Mouse (Mus musculus) heart, embryonic 11.5 days (tissue): ENCODE measurements at regions not wholly inside any gene's neighbourhood (a gene's known extent, or its start where the extent isn't known, plus 50 kb on each side); places are given as distances from the start of the nearest gene placed in this dataset.

Source experiments
- ATAC-seq: fragments of 200-750 bp; cut with Nextera tagmentation; replicated peaks from 2 replicates; pipeline ENCODE4 v1.8.0; 2017; ENCODE audit warnings: moderate library complexity; ENCODE audit not compliant: insufficient number of reproducible peaks, low FRiP score, low TSS enrichment
- H3K27ac ChIP-seq: fragments of 300-500 bp; sonication (generic); 2 replicates; pipeline ENCODE4 v1.5.1; 2014; ENCODE audit warnings: mild to moderate bottlenecking, low read depth, low read length
- H3K27me3 ChIP-seq: fragments of 300-500 bp; sonication (generic); 2 replicates; pipeline ENCODE4 v1.6.1; 2014; ENCODE audit warnings: mild to moderate bottlenecking, low read length, mixed read lengths; ENCODE audit not compliant: control insufficient read depth, insufficient read depth
- H3K36me3 ChIP-seq: fragments of 300-500 bp; sonication (generic); 2 replicates; pipeline ENCODE4 v1.6.1; 2014; ENCODE audit warnings: mild to moderate bottlenecking, low read length, moderate library complexity, mixed read lengths; ENCODE audit not compliant: control insufficient read depth, insufficient read depth
- H3K4me1 ChIP-seq: fragments of 300-500 bp; sonication (generic); 2 replicates; pipeline ENCODE4 v1.6.1; 2014; ENCODE audit warnings: low read length; ENCODE audit not compliant: control insufficient read depth, insufficient read depth
- H3K4me2 ChIP-seq: fragments of 300-500 bp; sonication (generic); 2 replicates; pipeline ENCODE4 v1.6.1; 2014; ENCODE audit warnings: mild to moderate bottlenecking, moderate library complexity
- H3K4me3 ChIP-seq: fragments of 300-500 bp; sonication (generic); 2 replicates; pipeline ENCODE4 v1.5.1; 2014; ENCODE audit warnings: low read depth, low read length
- H3K9ac ChIP-seq: fragments of 300-500 bp; sonication (generic); 2 replicates; pipeline ENCODE4 v1.6.1; 2014; ENCODE audit warnings: mild to moderate bottlenecking, low read depth, low read length, moderate library complexity
- H3K9me3 ChIP-seq: fragments of 300-500 bp; sonication (generic); replicated peaks from 2 replicates; pipeline ENCODE4 v1.6.1; 2016; ENCODE audit warnings: low read length; ENCODE audit not compliant: control insufficient read depth
- WGBS: fragments of 180-500 bp; shearing (Covaris S2); extraction: QIAGEN DNeasy Blood & Tissue Kit; methylation state at CpG from one replicate; pipeline ENCODE4 v1.1.7; 2014; ENCODE audit not compliant: insufficient replicate concordance; 5-methylcytosine and 5-hydroxymethylcytosine counted together

DNA sequence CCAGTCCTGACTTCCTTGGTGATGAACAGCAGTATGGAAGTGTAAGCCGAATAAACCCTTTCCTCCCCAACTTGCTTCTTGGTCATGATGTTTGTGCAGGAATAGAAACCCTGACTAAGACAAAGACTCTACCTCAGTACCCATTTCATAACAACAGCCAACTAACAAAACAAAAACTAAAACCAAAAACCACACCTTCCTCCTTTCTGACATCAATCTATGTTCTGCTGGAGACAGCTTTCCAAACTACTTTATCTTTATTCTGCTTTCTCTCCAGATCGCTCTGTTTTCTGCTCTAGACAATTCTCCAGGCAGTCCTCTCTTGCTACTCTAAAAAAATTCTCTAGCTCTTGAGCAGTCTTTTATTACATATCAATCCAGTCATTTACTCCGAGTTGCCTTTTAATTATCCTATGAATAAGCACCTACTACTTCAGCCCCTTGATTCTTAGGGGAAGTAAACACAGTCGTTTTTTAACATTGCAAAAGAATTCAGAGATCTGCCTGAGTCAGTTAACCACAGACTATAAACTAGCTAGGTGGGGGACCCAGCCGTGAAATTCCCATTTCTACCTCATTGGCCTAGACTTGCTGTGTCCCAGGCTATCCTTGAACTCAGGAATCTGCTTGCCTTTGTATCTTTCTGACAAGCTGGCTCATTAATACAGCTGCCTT lies 159.1 kb downstream of the Pfkfb3 start:
- H3K27me3 ChIP-seq: no peaks in the 10 kb centered on the region
- 60% methylated on average over 4 of the region's 5 CpGs for WGBS
- H3K9ac ChIP-seq: no peak overlapping the region
- H3K4me2 ChIP-seq: no peak overlapping the region
- H3K27ac ChIP-seq: no peak overlapping the region
- no peak for ATAC-seq
- no peaks in the 10 kb centered on the region for H3K4me1 ChIP-seq
- no peak overlapping the region for H3K4me3 ChIP-seq
- H3K36me3 ChIP-seq: no peaks in the 10 kb centered on the region
- H3K9me3 ChIP-seq: no peaks in the 10 kb centered on the region

DNA sequence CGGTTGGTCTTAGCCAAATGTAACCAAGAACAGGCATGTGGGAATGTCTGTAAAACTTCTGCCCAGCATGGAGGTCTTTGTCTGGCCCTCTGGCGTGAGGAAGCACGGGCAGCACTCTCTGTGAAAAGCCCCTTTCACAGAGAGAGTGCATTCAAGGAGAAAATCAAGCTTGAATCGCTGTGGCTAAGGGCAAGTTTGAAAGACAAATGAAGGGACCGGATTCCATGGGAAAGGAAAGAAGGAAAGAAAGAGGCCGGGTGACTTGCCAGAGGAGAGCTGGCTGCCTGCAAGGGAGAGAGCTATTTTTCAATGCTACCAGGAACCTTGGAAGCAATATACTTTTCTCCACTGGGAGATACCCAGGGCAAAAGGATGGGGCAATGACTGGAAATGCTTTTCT lies 162.2 kb downstream of the Pfkfb3 start:
- Histone ChIP-seq H3K27ac (no peak overlapping the region), H3K9ac (no peak overlapping the region), H3K4me3 (no peak overlapping the region), H3K36me3 (no peaks in the 10 kb centered on the region), H3K4me2 (no peak overlapping the region), H3K9me3 (no peaks in the 10 kb centered on the region), H3K27me3 (no peaks in the 10 kb centered on the region), H3K4me1 (no peaks in the 10 kb centered on the region)
- whole genome bisulfite sequencing: 60% methylated on average over 6 of the region's 6 CpGs
- ATAC-seq: no peak

GRCm38 (mm10) chr2:11390667-11391334 lies 163.1 kb downstream of the Pfkfb3 start:
- Histone ChIP-seq H3K9me3 (no peaks in the 10 kb centered on the region), H3K9ac (no peak overlapping the region), H3K4me1 (no peaks in the 10 kb centered on the region), H3K36me3 (no peaks in the 10 kb centered on the region), H3K27ac (no peak overlapping the region), H3K4me3 (no peak overlapping the region), H3K27me3 (no peaks in the 10 kb centered on the region), H3K4me2 (no peak overlapping the region)
- no peak for ATAC-seq
- 55% methylated on average over 6 of the region's 6 CpGs for WGBS

DNA sequence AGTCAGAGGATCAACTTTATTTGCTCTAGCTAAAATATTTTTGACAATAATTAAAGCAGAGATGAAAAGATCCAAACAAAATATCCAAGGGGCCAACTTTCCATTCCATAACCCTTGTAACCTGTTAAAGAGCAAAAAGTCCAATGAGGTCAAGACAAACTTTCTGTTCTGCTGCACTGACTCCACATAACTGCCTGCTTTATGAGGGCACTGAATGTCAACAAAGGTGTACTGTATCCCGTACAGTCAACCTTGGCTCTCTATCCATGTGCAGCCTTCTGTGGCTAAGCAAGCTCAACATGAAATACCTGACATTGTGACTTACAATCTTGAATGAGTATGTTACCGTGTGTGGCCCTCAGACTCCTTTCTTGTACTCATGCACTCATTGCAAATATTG lies 166.3 kb downstream of the Pfkfb3 start:
- no peaks in the 10 kb centered on the region for H3K36me3 ChIP-seq
- no peak overlapping the region for H3K27ac ChIP-seq
- no peak for ATAC-seq
- H3K4me2 ChIP-seq: no peak overlapping the region
- no peaks in the 10 kb centered on the region for H3K4me1 ChIP-seq
- H3K4me3 ChIP-seq: no peak overlapping the region
- H3K27me3 ChIP-seq: no peaks in the 10 kb centered on the region
- no peaks in the 10 kb centered on the region for H3K9me3 ChIP-seq
- 82% methylated on average over 2 of the region's 2 CpGs for WGBS
- no peak overlapping the region for H3K9ac ChIP-seq

DNA sequence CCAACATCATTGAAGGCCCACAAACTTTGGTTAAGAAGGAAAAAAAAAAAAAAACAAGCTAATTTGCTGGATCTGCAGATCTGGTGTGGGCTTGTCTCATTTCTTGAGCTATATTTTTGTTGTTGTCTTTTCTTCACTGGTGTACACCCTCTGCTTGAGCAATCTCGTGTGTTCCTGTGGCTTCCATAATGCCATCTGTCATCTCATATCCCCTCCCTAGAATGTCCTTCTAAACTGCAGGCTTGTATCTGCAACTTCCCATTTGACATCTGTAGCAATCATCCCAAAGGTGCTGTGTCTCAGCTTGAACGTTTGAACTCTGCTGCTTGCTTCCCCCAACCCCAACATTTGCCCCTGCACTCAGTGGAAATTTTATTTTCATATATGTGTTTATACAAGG lies 170.1 kb downstream of the Pfkfb3 start:
- Histone ChIP-seq H3K27ac (no peak overlapping the region), H3K4me3 (no peak overlapping the region), H3K9me3 (no peaks in the 10 kb centered on the region), H3K4me1 (no peaks in the 10 kb centered on the region), H3K9ac (no peak overlapping the region), H3K27me3 (no peaks in the 10 kb centered on the region), H3K36me3 (no peaks in the 10 kb centered on the region), H3K4me2 (no peak overlapping the region)
- ATAC-seq: no peak
- WGBS: 53% methylated on average over 2 of the region's 2 CpGs

DNA sequence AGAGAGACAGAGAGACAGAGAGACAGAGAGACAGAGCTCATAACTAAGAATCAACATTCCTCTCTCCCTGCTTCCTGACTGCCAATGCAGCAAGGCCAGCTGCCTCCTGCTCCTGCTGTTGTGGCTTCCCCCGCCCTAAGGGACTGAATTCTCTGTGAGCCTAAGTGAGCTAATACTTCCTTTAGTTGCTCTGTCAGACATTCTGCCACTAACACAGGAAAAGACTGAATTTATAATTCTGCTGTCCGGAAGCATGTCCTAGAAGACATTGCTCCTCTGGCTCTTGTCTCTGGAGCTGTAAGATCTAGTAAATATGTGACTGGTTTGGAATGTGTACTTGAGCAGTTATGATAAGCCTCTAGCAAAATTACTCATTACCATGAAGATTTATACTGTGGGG lies 176.7 kb downstream of the Pfkfb3 start:
- no peak overlapping the region for H3K27ac ChIP-seq
- H3K9me3 ChIP-seq: no peaks in the 10 kb centered on the region
- no peaks in the 10 kb centered on the region for H3K4me1 ChIP-seq
- no peaks in the 10 kb centered on the region for H3K27me3 ChIP-seq
- H3K36me3 ChIP-seq: no peaks in the 10 kb centered on the region
- ATAC-seq: no peak
- WGBS: 63% methylated on average over 2 of the region's 2 CpGs
- H3K9ac ChIP-seq: no peak overlapping the region
- no peak overlapping the region for H3K4me3 ChIP-seq
- H3K4me2 ChIP-seq: no peak overlapping the region

GRCm38 (mm10) chr2:11375726-11376454 lies 178.0 kb downstream of the Pfkfb3 start:
- no peak for ATAC-seq
- Histone ChIP-seq H3K27me3 (no peaks in the 10 kb centered on the region), H3K9ac (no peak overlapping the region), H3K36me3 (no peaks in the 10 kb centered on the region), H3K27ac (no peak overlapping the region), H3K4me3 (no peak overlapping the region), H3K4me1 (no peaks in the 10 kb centered on the region), H3K4me2 (no peak overlapping the region), H3K9me3 (no peaks in the 10 kb centered on the region)
- WGBS: 67% methylated on average over 10 of the region's 10 CpGs

DNA sequence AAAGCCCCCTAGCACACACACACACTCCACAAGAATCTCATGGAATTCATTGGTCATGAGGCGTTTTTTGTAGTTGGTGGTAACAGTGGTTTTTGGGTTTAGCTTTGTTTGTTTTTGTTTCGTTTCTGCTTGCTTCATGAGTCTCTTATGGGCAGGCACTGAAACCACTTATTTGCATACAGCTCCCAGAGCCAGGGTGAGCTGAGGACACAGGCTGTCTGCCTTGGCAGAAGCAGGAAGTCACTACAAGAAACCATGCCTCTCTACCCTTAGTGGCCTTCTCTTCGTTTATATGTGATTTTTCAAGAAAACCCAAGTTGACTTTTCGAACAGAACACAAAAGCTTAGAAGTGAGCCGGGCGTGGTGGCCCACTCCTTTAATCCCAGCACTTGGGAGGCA lies 178.8 kb downstream of the Pfkfb3 start:
- Histone ChIP-seq H3K9ac (no peak overlapping the region), H3K9me3 (no peaks in the 10 kb centered on the region), H3K36me3 (no peaks in the 10 kb centered on the region), H3K4me1 (no peaks in the 10 kb centered on the region), H3K4me2 (no peak overlapping the region), H3K27me3 (no peaks in the 10 kb centered on the region), H3K27ac (no peak overlapping the region), H3K4me3 (no peak overlapping the region)
- 53% methylated on average over 6 of the region's 6 CpGs for WGBS
- no peak for ATAC-seq
